Comparison of ENCODE assay signal across 18 mouse cellular contexts in genomic region chr7:97309461-97310340, GRCm38 (mm10). TPM values are rescaled to one million over a fixed set of nuclear protein-coding genes. Genes with fewer than 3 reads are reported as not detected.
A peak's percentile ranks its signal among the peaks of the same experiment; 100 is the strongest.
DNase-seq lines count a peak whose midpoint lies in the region; ATAC-seq and TF ChIP-seq lines count a peak whose summit lies in the region.
"Had no signal": no experiment of that assay in that cellular context is flagged by ENCODE, and none has a peak within 500 bp of the region (broad histone marks: within the 10 kb centered on the region; RNA-seq: fewer than 3 reads in every experiment).

No protein-coding gene starts in this region.

- H3K9ac ChIP-seq in liver, postnatal 0 days (replicated peaks) = no peak overlapping the region
- H3K9ac ChIP-seq in stomach, postnatal 0 days (ENCODE audit: low read length) = no peak overlapping the region
- H3K9ac ChIP-seq: embryonic facial prominence, embryonic 13.5 days; hindbrain, embryonic 12.5 days; kidney, embryonic 15.5 days; limb, embryonic 12.5 days; neural tube, embryonic 13.5 days had no signal

- 83% methylated on average over 4 of the region's 4 CpGs for WGBS in heart, embryonic 10.5 days
- WGBS in liver, postnatal 0 days (ENCODE audit: insufficient replicate concordance) = 79% methylated on average over 4 of the region's 4 CpGs
- WGBS in stomach, postnatal 0 days = 90% methylated on average over 4 of the region's 4 CpGs

- no peaks in the 10 kb centered on the region for H3K27me3 ChIP-seq in heart, embryonic 10.5 days (ENCODE audit: insufficient read depth, poor library complexity, severe bottlenecking)
- H3K27me3 ChIP-seq in liver, postnatal 0 days (ENCODE audit: insufficient read depth, low read length) = no peaks in the 10 kb centered on the region
- H3K27me3 ChIP-seq in stomach, postnatal 0 days (ENCODE audit: control insufficient read depth, insufficient read depth, low read length) = no peaks in the 10 kb centered on the region
- H3K27me3 ChIP-seq: embryonic facial prominence, embryonic 13.5 days; hindbrain, embryonic 12.5 days; kidney, embryonic 15.5 days; limb, embryonic 12.5 days; neural tube, embryonic 13.5 days had no signal

- no peaks in the 10 kb centered on the region for H3K4me1 ChIP-seq in heart, embryonic 10.5 days
- H3K4me1 ChIP-seq in liver, postnatal 0 days (ENCODE audit: insufficient read depth) = no peaks in the 10 kb centered on the region
- no peaks in the 10 kb centered on the region for H3K4me1 ChIP-seq in stomach, postnatal 0 days (replicated peaks; ENCODE audit: control insufficient read depth, insufficient read depth)
- H3K4me1 ChIP-seq: embryonic facial prominence, embryonic 13.5 days; hindbrain, embryonic 12.5 days; limb, embryonic 12.5 days; midbrain, embryonic 10.5 days; neural tube, embryonic 13.5 days had no signal

- no peak overlapping the region for H3K27ac ChIP-seq in heart, embryonic 10.5 days
- H3K27ac ChIP-seq in liver, postnatal 0 days (ENCODE audit: low read depth) = no peak overlapping the region
- no peak overlapping the region for H3K27ac ChIP-seq in stomach, postnatal 0 days (replicated peaks)
- H3K27ac ChIP-seq: embryonic facial prominence, embryonic 13.5 days; hindbrain, embryonic 12.5 days; kidney, embryonic 15.5 days; limb, embryonic 12.5 days; midbrain, embryonic 10.5 days; neural tube, embryonic 13.5 days had no signal

- no peak overlapping the region for H3K4me3 ChIP-seq in heart, embryonic 10.5 days
- H3K4me3 ChIP-seq in liver, postnatal 0 days (ENCODE audit: low read depth, low read length) = no peak overlapping the region
- H3K4me3 ChIP-seq in stomach, postnatal 0 days (ENCODE audit: low read depth, low read length) = no peak overlapping the region
- H3K4me3 ChIP-seq: embryonic facial prominence, embryonic 13.5 days; hindbrain, embryonic 12.5 days; kidney, embryonic 15.5 days; limb, embryonic 12.5 days; midbrain, embryonic 10.5 days; neural tube, embryonic 13.5 days had no signal

- H3K36me3 ChIP-seq in heart, embryonic 10.5 days = peaks cover 79% of the 10 kb centered on the region
- peaks cover 4% of the 10 kb centered on the region; the same call in 1 of the 2 replicates for H3K36me3 ChIP-seq in liver, postnatal 0 days (replicated peaks; ENCODE audit: insufficient read depth, low read length)
- H3K36me3 ChIP-seq in stomach, postnatal 0 days (ENCODE audit: control insufficient read depth, insufficient read depth, low read length) = peaks cover 19% of the 10 kb centered on the region; the same call in 1 of the 2 replicates

- no peak for ATAC-seq in liver, postnatal 0 days
- ATAC-seq in stomach, postnatal 0 days (ENCODE audit: low FRiP score, low TSS enrichment) = no peak
- ATAC-seq: inflammation-experienced regulatory T-cells, adult 6 months had no signal

- DNase-seq in heart, embryonic 10.5 days (ENCODE audit: low spot score) = peak; percentile 62
- DNase-seq in heart, adult 18-20 months = no peak
- peak; percentile 11 for DNase-seq in liver, postnatal 0 days
- no peak for DNase-seq in liver
- peak; percentile 11 to 54 for DNase-seq in spleen, postnatal 4 days (ENCODE audit: low spot score in 2 of 2)
- no peak for DNase-seq in spleen, postnatal 36 days (ENCODE audit: low spot score in 2 of 2)
- DNase-seq in stomach, postnatal 0 days (ENCODE audit: low spot score) = peak; percentile 12
- no peak for DNase-seq in thymus, adult 18-20 months
- DNase-seq: cerebellum, adult 9-10 months; lung, postnatal 36 days; retina, postnatal 1 day had no signal

- TF ChIP-seq EP300 in liver, postnatal 0 days (IDR thresholded peaks at IDR 0.05; ENCODE audit: low read depth) = no peak
- no peak for TF ChIP-seq EP300 in stomach, postnatal 0 days (optimal IDR thresholded peaks at IDR 0.05)

- H3K9me3 ChIP-seq in heart, embryonic 10.5 days = no peaks in the 10 kb centered on the region
- H3K9me3 ChIP-seq in liver, postnatal 0 days (ENCODE audit: low read length) = no peaks in the 10 kb centered on the region
- no peaks in the 10 kb centered on the region for H3K9me3 ChIP-seq in stomach, postnatal 0 days (ENCODE audit: control insufficient read depth, low read length)
- H3K9me3 ChIP-seq: embryonic facial prominence, embryonic 13.5 days; hindbrain, embryonic 12.5 days; kidney, embryonic 15.5 days; limb, embryonic 12.5 days; midbrain, embryonic 10.5 days; neural tube, embryonic 13.5 days had no signal

- TF ChIP-seq CTCF in liver, postnatal 0 days (IDR thresholded peaks at IDR 0.05; ENCODE audit: low read depth) = no peak
- TF ChIP-seq CTCF in stomach, postnatal 0 days (IDR thresholded peaks at IDR 0.05; ENCODE audit: low read depth) = no peak

- no peak overlapping the region for H3K4me2 ChIP-seq in liver, postnatal 0 days (ENCODE audit: low read depth, low read length)
- no peak overlapping the region for H3K4me2 ChIP-seq in stomach, postnatal 0 days (replicated peaks; ENCODE audit: low read depth)
- H3K4me2 ChIP-seq: embryonic facial prominence, embryonic 13.5 days; hindbrain, embryonic 12.5 days; kidney, embryonic 15.5 days; limb, embryonic 12.5 days; neural tube, embryonic 13.5 days had no signal

RNA-seq across cellular contexts. Expression of gene Usp35, which starts 22.1 kb away (rescaled TPM):
- 1.1 and 2.3 TPM in 2 replicates for polyA plus RNA-seq in heart, embryonic 10.5 days (2016; fragmentation: Nextera tagmentation; extraction: Ambion mirVana)
- under 1 TPM; 0.41 to 0.60 TPM for total RNA-seq in heart, adult 18-20 months (2021)
- 0.14 and 0.18 TPM in 2 replicates for polyA plus RNA-seq in liver, postnatal 0 days (2015; fragmentation: Nextera tagmentation; extraction: Ambion mirVana)
- 0.53 and 0.62 TPM in 2 replicates for polyA plus RNA-seq in stomach, postnatal 0 days (2015; fragmentation: Nextera tagmentation; extraction: Ambion mirVana)

RNA-seq across cellular contexts. Expression of gene Kctd21, which starts 22.4 kb away (rescaled TPM):
- polyA plus RNA-seq in heart, embryonic 10.5 days (2016; fragmentation: Nextera tagmentation; extraction: Ambion mirVana) = 4.1 and 4.6 TPM in 2 replicates
- total RNA-seq in heart, adult 18-20 months (2021) = 1 to 10 TPM; 4.1 to 4.9 TPM
- polyA plus RNA-seq in liver, postnatal 0 days (2015; fragmentation: Nextera tagmentation; extraction: Ambion mirVana) = 1.1 and 1.2 TPM in 2 replicates
- 2.0 TPM in 2 replicates for polyA plus RNA-seq in stomach, postnatal 0 days (2015; fragmentation: Nextera tagmentation; extraction: Ambion mirVana)

Comparison
In these comparisons a context has a peak if more than half of its experiments do, and no peak if none do; other contexts are left out.
1. DNase-seq: peak in heart, embryonic 10.5 days (single experiment), liver, postnatal 0 days (single experiment), spleen, postnatal 4 days (2 of 2) and stomach, postnatal 0 days (single experiment); none in heart, adult 18-20 months (0 of 2), liver (single experiment), spleen, postnatal 36 days (0 of 2) and thymus, adult 18-20 months (0 of 2).